Mouse (Mus musculus) stomach, embryonic 16.5 days (tissue): ENCODE results near the gene Tbc1d22b. TPM values are rescaled to one million over a fixed set of nuclear protein-coding genes. Genes with fewer than 3 reads are reported as not detected.

Source experiments
- ATAC-seq: fragments of 200-750 bp; cut with Nextera tagmentation; 2 replicates; pipeline ENCODE4 v1.8.0; 2017; ENCODE audit warnings: moderate number of reproducible peaks, moderate TSS enrichment; ENCODE audit not compliant: insufficient read depth, low FRiP score
- H3K27ac ChIP-seq: fragments of 300-500 bp; sonication (generic); 2 replicates; pipeline ENCODE4 v1.5.1; 2014; ENCODE audit warnings: low read length
- H3K27me3 ChIP-seq: fragments of 300-500 bp; sonication (generic); 2 replicates; pipeline ENCODE4 v1.6.1; 2014; ENCODE audit warnings: low read length, control low read depth, mixed read lengths; ENCODE audit not compliant: control insufficient read depth, insufficient read depth
- H3K36me3 ChIP-seq: fragments of 300-500 bp; sonication (generic); 2 replicates; pipeline ENCODE4 v1.6.1; 2014; ENCODE audit warnings: low read length; ENCODE audit not compliant: control insufficient read depth, insufficient read depth
- H3K4me1 ChIP-seq: fragments of 300-500 bp; sonication (generic); 2 replicates; pipeline ENCODE4 v1.6.1; 2014; ENCODE audit warnings: low read length, control low read depth, mixed read lengths; ENCODE audit not compliant: control insufficient read depth, insufficient read depth
- H3K4me2 ChIP-seq: fragments of 300-500 bp; sonication (generic); 2 replicates; pipeline ENCODE4 v1.6.1; 2014; ENCODE audit warnings: low read depth, low read length, mixed read lengths
- H3K4me3 ChIP-seq: fragments of 300-500 bp; sonication (generic); replicated peaks from 2 replicates; pipeline ENCODE4 v1.5.1; 2014; ENCODE audit warnings: mild to moderate bottlenecking, low read length
- H3K9ac ChIP-seq: fragments of 300-500 bp; sonication (generic); 2 replicates; pipeline ENCODE4 v1.6.1; 2014; ENCODE audit warnings: low read length
- H3K9me3 ChIP-seq: fragments of 300-500 bp; sonication (generic); replicated peaks from 2 replicates; pipeline ENCODE4 v1.6.1; 2016; ENCODE audit warnings: low read length, control low read depth; ENCODE audit not compliant: control insufficient read depth
- WGBS: fragments of 180-500 bp; shearing (Covaris S2); extraction: QIAGEN DNeasy Blood & Tissue Kit; methylation state at CpG from one replicate; pipeline ENCODE4 v1.1.7; 2014; 5-methylcytosine and 5-hydroxymethylcytosine counted together
- microRNA-seq: library from miRNA; unstranded; fragments of <30 nt; microRNA quantifications from one replicate; pipeline ENCODE4, GENCODE M21; 2016
- polyA plus RNA-seq: library from polyadenylated mRNA; unstranded; fragments of >200 nt; fragmentation: Nextera tagmentation; extraction: Ambion mirVana; gene quantifications from 2 replicates; pipeline ENCODE4 v1.2.1, GENCODE M21; 2015

Gene Tbc1d22b
- polyA plus RNA-seq, 1 experiment from 2014 or later, result 12.2 TPM

- ATAC-seq, result no peak
- H3K27me3 ChIP-seq, result no peaks in the 10 kb centered on the region
- H3K36me3 ChIP-seq, result peaks cover 20% of the 10 kb centered on the region
Measured at GRCm38 (mm10) chr17:29642219-29642618, 92.6 kb downstream of the Tbc1d22b start.

More at GRCm38 (mm10) chr17:29642219-29642618, 92.6 kb downstream of the Tbc1d22b start:
- no peaks in the 10 kb centered on the region for H3K4me1 ChIP-seq
- WGBS, result 55% methylated on average over 3 of the region's 3 CpGs
- no peak overlapping the region for H3K27ac ChIP-seq
- no peak overlapping the region for H3K9ac ChIP-seq
- no peak overlapping the region for H3K4me3 ChIP-seq
- no peak overlapping the region for H3K4me2 ChIP-seq
- no peaks in the 10 kb centered on the region for H3K9me3 ChIP-seq

Small RNA genes within 50 kb of the gene (microRNA-seq; reads per million reads assigned to microRNA genes)
- gene Mir7667, result not detected

Other genes starting within 250 kb of the Tbc1d22b start
- gene Pi16, start 232.1 kb upstream of the Tbc1d22b start, polyA plus RNA-seq, result 1.8 and 2.6 TPM in 2 replicates
- gene Mtch1, start 201.9 kb upstream of the Tbc1d22b start, polyA plus RNA-seq, result 91.7 and 102 TPM in 2 replicates
- 12.1 and 13.1 TPM in 2 replicates for gene Fgd2, start 188.9 kb upstream of the Tbc1d22b start, polyA plus RNA-seq
- 11.8 and 13.5 TPM in 2 replicates for gene Pim1, start 59.0 kb upstream of the Tbc1d22b start, polyA plus RNA-seq
- gene Gm17657, start 147 bp upstream of the Tbc1d22b start, polyA plus RNA-seq, result not detected in 2 replicates
- 0.61 and 0.65 TPM in 2 replicates for gene Tmem217, start 2.6 kb downstream of the Tbc1d22b start, polyA plus RNA-seq
- 55.5 and 63.7 TPM in 2 replicates for gene Rnf8, start 65.0 kb downstream of the Tbc1d22b start, polyA plus RNA-seq
- 2.7 and 3.1 TPM in 2 replicates for gene Gm28043, start 65.1 kb downstream of the Tbc1d22b start, polyA plus RNA-seq
- 102 and 110 TPM in 2 replicates for gene Cmtr1, start 110.8 kb downstream of the Tbc1d22b start, polyA plus RNA-seq
- gene Ccdc167, start 167.3 kb downstream of the Tbc1d22b start, polyA plus RNA-seq, result 11.0 and 14.5 TPM in 2 replicates